Mouse (Mus musculus) right cerebral cortex, adult 18-20 months (tissue): ENCODE results near the gene Rpl10.

Source experiments
- DNase-seq: peaks from one replicate; pipeline ENCODE4 v3.0.0; 2022; ENCODE audit warnings: mixed read lengths

Rpl10 gene

DNA sequence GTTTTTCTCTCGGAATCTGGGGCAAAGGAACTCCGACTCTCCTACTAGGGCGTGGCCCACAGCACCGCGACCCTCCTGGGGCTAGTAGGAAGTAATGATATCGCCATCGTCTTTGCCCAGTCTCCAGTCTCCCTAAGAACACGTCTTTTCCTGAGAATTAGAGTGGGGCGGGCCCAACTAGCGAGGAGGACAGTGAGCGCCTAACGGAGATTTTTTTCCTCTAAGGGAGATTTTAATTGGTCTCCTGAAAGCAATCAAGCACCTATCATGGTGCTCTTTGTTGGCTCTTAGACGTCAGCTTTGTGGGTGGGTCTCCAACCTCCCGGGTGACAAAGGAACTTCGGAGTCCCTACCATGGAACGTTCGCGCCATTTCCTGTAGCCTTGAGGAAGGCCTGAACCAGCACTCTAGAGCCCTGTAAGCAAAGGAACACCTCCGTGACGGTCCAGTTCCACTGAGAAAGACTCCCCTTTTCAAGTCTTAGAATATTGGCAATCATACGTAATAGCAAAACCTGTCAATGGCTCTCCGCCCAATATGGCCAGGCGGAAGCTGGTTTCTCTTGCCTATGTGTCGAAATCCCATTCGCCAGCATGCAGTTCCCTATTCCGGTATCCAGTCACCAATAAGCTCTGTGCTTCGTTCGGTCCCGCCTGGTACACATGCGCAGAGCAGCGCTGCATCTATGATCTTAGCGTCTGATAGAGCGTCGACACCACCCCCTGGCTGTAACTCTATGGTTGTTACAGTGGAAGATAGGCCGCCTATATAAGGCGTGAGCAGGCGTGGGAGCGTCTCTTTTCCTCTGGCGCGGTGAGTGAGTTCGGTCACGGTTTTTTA, at the start of gene Rpl10:
Gene Rpl10 (plus strand): TSS at position 751 of the 840 bp plus-strand sequence.
- peak; percentile 92 for DNase-seq

DNA sequence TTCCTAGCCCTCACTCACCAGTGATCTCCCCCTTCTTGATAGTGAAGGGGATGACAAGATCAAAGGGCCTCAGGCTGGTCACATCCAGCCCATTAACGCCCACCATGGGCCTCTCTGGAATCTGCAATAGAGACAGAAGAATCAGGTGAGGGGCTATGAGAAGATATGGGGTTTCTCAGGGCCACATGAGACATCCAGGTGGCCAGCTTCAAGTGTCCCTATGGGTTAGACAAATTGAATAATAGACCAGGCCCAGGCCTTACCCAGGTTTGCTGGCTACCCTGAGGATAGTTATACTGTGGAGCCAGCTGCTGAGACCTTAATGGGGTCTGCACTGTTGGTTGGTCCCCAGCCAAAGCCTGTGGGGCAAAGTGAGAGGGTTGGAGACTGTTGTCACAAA, 40.6 kb upstream of the Rpl10 start:
- DNase-seq: no peak

DNA sequence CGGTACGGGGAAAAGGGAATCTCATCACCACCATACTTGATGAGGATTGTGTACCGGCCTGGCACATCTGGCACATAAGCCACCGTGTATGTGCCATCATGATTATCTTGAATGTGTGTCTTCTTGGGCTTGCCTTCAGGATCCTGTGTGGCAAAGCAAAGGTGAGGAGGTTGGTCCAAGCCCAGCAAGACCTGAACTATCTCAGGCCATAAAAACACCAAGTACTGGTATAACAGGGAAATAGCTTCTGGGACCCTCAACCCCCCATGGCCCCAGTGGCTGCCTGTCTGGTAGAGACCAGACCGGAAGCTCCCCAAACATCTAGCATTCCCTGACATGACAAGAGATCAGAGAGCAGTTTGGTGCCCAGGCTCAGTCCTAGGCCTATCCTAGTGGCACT, 37.4 kb upstream of the Rpl10 start:
- no peak for DNase-seq

DNA sequence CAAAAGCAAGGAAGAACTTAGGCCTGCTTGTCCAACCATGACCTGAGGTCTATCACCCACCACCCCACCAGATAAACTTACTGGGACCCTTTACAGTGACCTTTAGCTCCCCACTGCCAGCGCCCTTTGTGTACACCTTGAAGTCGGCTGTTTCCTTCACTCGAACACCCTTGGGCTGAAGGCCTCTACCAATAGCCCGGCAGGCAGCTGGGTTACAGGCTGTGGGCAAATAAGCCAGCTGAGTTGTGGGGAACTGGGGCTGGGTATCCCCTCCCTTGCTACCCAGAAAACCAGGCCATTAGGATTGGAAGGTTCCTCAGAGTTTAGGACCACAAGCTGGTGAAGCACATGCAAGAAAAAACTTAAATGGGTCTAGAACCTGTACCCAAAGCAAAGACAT, 30.3 kb upstream of the Rpl10 start:
- no peak for DNase-seq

DNA sequence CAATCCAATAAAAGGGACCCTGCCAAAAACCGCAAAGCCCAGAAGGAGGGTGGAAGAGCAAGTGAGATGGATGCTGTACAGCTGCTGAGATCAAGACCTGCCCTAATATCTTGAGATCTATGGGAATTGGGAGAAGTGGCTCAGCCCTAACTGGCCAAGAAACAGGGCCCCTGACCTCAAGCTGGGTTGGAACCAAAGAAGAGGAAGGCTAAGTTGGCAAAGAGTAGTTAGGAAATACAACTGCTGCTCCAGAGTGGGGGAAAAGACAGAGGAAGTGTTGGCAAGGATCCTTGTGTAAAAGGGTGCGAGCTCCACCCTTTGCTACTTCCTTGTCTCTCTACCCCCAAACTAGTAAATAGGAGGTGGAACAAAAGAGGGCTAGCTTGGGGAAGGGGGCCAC, 27.2 kb upstream of the Rpl10 start:
- no peak for DNase-seq

DNA sequence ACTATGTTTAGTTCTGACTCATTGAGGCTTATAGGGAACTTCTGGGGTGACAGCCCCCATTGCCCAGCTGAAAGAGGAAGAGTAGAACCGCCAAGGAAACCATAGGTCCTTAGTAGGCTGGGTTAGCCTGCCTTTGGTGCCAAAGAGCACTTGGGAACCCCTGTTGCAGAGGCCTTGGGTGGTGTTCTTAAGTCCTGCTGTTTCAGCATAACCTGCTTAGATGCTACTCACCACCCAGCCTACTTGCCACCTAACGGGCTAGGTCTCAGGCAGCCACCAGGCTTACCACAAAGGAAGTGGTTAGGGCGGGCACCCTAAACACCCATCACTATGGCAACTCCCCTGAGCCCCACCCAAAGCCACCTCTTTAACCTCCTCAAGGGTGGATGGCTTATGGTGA, 26.8 kb upstream of the Rpl10 start:
- DNase-seq: no peak

DNA sequence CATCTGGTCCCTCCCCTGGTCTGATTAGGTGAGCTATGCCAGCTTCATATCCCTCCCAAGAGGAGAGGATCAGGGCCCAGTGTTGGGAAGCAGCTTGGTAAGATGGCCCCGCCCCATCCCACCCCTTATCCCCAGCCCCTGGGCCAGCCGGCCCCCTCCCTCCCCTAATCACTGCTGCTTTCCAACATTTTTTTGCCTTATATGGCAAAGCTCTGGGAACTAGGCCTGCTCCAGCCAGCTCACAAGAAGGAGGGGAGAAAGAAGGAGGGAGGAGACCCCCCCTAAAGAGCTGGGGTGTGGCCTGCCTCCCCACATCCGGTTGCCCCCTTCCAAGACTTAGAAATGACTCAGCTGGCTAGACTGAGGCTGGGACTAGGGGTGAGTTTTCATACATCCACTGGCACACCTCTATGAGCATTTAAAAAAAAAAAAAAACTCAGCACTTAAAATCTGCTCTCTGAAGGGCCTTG, 26.0 kb upstream of the Rpl10 start:
- no peak for DNase-seq

DNA sequence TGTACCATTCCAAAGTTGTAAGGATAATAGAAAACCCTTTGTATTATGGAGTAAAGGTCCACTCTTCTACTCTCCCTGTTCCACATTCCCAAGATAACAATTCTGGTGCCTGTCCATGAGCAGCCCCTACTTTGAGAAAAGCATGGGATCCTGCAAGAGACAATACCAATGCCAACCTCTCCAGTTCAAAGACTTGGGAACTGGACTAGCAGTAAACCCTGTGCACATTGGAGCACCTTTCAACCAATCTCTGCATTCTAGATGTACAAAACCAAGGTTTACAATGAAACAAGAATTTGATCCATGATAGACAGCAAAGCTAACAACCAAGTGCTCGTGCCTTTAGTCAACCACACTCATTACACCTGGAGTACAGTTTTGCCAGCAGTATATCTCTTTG, 25.5 kb upstream of the Rpl10 start:
- DNase-seq: no peak

DNA sequence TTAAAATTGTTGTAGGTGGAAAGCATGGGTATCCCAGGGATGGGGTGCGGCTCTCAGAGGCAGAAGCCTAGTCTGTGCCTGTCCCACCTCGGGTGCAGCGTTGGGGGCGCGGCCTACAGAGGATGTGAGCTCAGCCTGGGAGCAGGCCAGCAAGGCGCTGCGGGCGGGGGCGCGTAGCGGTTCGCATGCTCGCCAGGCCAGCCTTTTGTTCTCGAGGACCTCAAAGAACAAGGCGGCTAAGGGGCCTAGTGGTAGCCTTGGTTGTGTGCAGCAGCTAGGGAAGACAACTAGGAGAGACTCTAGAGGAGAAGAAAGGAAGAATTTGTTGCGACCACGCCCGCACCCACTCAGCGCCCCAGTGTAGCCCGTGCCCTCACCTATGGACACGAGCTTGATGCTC, 24.9 kb upstream of the Rpl10 start:
- DNase-seq: peak; percentile 57

DNA sequence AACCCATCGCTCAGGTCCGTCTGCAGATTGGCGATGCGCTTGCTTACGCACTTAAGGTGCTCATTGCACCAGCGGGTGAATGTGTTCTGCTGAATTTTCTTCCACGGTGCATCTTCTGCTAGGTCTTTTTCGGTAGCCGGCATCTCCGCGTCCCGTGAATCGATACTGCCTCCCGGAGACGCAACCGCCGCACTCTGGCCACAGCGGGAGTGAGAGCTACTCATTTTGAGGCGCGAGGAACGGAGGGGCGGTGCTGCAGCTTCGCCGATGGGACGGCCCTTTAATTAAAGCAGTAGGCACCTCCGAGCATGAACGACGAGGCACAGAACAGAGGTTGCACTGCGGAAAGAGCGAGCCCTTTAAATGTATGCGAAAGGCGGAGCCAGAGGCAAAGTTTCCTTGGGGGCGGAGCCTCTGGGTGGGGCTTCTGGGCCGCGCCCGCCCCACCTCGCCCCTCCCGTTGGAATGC, 24.4 kb upstream of the Rpl10 start:
- peak; percentile 90 for DNase-seq

DNA sequence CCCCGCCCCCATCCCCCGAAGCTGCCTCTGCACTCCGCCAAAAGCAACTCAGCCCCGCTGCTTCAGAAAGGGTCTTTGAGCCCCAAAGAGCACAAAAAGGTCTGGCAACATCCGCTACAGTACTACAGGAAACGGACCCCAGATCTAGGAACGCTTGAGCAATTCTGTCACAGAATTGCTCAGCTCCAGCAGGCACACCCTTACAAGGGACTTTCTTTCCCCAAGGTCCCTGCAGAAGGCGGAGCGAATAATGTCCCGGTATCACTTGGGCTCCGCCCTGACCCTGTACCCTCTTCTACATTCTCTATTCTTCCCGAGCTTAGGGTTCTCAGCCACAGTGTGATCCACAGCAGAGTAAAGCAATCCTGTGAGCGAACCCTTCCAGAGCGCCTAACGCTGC, 23.9 kb upstream of the Rpl10 start:
- no peak for DNase-seq

DNA sequence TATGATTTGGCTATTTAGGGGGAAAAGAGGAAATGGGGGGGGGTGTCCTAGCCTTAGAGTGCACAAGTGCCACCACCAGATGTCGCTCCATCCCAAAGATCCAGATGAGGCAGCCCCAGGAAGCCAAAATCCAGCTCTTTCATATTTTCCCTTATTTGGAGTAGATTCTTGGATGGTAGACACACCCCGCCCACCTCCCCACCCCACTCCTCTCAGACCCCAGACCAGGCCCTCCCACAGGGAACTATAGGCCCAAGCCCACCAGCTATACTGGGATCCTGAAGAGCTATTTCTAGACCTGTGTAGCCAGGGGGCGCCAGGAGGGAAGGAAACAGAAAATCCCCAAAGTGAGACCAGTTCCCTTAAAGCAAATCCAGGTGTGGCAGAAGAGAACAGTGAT, 22.0 kb upstream of the Rpl10 start:
- peak; percentile 26 for DNase-seq

DNA sequence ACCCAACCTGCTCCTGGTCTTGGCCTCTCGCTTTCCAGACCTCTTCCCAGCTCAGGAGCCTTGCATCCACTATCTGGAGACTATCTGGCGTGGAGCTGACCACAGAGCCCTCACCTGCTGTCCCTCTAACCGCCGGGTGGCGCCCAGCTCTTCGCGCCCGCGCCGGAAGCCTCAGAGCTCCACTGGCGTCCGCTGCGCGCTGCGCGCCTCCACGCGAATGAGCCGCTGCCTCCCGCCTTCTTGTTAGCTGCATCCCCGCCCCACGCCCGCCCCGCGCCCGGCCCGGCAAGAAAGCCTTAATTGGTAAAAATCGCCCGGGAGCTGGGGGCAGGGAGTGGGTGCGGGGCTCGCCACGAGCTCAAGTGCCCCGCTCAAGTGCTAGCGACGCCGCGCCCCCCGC, 21.0 kb upstream of the Rpl10 start, which contains the start of gene Flna:
Gene Flna (minus strand): TSS at position 206 of the 400 bp plus-strand sequence.
- DNase-seq: peak; percentile 68

DNA sequence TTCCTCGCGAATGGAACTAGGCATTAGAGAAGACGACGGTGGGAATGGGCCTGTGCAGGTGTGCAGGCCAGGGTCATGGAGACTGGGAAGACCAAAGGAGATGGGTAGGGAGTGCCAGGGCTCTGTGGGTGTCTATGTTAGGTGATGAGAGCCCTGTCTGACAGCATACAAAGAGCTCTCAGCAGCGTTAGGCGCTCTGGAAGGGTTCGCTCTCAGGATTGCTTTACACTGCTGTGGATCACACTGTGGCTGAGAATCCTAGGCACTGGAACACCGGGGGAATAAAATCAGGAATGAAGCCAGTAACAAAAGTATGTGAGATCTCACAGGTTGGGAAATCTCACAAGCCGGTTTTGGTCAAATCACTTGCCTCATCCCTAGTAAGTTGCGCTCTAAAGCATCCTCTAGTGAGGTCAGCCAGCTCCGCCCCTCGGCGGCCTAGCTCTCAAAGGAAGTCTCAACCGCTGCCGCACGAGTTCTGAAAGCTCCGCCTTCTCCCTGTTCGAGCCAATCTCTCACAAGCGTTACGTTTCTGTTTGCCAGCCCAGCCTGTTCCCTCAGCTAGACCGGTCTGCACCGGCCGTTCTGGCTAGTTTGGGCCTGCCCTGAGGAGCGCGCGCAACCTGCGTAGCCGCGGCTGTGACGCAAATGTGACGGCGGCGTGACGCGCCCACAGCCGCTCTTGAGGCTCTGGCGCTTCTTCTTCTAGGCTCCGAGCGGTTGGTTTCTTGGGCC, 16.3 kb upstream of the Rpl10 start, which contains the start of gene Emd:
Gene Emd (plus strand): TSS at position 535 of the 735 bp plus-strand sequence.
- peak; percentile 92 for DNase-seq

DNA sequence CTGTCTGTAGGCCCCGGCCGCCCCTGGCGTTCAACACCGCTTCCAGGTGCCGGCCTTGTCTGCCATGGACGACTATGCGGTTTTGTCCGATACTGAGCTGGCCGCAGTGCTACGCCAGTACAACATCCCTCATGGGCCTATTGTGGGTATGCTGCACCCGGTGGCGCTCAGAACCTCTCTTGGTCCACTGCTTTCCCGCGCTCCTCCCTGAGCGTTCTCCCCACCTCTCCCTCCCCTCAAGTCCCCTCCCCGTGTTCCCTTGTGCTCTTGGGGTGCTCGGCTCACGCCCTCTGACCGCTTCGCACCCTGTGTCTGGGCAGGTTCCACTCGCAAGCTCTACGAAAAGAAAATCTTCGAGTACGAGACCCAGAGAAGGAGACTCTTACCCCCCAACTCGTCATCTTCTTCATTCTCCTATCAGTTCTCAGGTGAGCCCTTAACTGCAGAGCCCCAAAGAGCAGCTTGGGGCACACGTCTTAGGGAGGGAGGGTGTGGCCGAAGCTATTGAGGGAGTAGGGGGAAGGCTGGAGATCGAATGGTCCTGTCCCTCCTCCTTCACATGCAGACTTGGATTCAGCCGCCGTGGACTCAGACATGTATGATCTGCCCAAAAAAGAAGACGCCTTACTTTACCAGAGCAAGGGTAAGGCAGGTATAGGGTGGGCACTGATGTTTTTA, 15.6 kb upstream of the Rpl10 start:
- no peak for DNase-seq

DNA sequence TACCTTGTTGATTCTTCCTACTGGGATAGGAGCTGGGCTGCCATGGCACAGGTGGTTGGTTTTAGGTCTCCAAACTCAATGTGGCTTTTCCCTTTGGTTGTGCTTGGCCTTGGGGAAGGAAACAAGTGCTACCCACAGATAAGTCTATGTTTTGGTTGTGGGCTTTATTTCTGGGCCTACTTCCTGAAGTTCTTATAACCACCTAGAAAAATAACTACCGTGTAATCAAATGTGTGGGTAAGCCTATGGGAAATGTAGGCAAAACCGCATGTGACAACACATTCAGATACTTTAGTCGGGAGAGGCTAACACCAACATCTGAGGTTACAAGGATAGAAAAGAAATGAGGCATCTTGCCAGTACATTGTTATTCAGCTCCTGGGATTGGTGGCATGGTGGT, 12.9 kb upstream of the Rpl10 start:
- no peak for DNase-seq

DNA sequence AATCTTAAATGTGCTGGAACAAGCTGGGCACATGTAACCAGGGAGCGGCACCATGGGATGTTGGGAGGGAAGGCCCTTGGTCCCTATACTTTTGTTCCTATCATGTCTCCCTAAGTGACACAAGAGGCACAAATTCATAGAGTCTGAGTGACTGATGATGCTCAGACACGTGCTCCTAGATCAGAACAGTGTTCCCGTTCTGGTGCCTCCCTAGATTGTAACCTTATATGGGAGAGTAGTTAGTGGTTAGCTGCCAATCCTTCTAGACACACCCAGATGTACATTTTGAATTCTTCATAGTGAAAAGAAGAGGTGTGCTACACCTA, 913 bp upstream of the Rpl10 start:
- no peak for DNase-seq

DNA sequence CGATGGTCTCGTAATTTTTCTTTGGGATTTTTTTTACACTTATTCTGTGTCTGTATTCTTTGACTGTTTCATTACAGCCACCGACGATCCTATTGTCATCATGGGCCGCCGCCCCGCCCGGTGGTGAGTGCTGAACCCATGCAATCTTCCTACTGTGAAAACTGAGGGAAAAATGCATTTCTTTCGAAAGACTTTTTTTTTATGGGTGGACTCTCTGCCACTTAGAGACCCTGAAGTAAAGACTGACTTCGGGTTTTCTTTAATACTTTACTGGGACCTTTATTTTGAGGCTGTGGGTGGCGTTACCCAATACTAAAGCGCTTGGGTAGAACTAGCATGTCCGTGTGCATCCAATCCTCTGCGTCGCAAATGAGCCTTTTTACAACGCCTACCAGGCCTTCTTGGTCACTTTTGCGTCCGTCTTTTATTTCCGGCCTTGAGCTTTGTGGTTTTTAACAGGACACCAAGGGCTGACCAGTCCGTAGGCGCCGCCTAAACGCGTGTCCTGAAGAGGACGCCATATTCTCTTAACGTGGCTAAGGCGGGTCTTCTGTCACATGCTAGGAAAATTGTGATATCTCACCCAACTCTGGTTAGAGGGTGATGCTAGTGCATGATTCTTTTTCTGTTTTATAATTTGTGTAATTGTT, 415 bp downstream of the Rpl10 start:
- DNase-seq: peak; percentile 7

DNA sequence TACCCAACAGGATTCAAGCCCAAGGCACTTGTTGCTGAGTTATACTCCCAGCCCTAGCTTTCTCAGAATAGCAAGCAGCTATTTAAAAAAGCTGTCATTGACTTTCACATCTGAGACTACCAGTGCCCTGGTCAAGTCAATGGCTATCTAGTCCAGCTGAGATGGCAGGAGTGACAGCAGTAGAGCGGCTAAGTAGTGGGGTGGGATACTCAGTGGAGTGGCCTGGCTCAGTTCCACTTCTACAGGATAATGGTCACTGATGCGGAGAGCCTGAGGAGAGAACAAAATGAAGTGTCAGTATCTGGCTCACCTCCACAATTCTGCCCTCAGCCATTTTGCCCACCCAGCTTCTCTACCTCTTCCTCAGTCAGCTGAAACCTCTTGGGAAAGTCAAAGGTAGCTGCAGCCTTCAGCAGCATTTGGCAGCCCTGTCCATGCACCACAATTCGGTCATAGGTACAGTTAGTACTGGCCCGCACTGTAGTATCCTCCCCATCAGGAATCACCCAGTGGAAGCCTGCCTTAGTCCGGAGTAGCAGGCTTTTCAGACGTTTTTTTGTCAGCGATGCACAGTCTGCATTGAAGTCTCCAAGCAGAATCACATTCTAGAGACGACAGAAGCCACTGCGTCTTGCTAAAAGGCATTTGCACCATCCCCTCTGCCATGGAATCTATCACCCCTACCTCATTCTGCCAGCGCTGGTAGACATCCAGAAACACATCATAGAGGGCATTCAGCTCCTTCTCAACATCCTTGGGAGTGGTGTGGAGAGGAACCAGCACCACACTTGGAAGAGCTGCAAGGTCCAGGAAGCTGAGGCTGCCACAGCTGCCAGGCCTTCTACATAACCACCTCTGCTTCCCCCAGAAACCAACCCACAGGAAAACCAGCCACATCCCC, 3.1 kb downstream of the Rpl10 start:
- DNase-seq: no peak

DNA sequence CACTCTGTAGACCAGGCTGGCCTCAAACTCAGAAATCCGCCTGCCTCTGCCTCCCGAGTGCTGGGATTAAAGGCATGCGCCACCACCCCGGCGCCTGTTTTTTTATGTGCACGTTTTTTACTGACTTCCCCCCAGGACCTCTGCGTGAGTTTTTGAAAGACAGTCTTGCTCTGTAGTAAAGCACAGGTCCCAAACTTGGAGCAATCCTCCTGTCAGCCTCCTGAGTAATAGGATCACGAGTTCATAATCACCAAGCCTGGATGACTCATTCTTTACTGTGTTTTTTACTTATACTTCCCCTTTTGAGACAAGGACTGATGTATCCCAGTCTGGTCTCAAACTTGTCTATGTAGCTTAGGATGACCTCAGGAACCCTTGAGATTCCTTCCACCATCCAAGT, 7.3 kb downstream of the Rpl10 start:
- no peak for DNase-seq

DNA sequence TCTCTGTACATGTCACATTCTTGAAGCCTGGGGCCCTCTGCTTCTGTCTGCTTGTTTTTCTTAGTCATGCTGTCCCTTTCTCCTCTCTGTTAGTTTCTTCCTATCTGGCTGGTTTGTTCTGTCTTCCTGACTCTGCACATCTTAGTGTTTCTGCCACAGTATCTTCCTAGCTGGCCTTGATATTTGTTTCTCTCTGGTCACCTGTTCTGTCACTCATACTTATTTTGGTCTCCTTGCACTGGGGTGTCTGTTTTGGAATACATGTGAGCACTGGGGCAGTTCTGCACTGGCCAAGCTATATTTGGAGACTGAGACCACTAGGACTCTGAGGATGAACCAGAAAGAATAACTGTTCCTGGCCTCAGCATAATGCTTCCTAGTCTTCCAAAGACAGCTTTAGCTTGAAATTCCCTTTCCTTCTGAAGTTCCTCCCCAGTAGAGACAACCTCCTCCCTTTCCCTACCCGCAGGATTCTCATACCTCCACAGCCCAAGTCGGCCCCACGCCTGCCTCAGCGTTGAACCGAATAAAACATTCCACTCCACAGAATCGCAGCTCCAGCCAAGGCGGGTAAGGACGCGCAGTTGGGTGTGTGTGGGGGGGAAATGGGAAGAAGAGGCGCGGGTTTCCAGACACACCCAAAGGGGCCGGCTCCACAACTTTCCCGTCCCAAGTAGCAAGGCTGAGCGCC, 10.6 kb downstream of the Rpl10 start:
- no peak for DNase-seq
